Comparison of ENCODE assay signal across 8 mouse cellular contexts in the genomic region with DNA sequence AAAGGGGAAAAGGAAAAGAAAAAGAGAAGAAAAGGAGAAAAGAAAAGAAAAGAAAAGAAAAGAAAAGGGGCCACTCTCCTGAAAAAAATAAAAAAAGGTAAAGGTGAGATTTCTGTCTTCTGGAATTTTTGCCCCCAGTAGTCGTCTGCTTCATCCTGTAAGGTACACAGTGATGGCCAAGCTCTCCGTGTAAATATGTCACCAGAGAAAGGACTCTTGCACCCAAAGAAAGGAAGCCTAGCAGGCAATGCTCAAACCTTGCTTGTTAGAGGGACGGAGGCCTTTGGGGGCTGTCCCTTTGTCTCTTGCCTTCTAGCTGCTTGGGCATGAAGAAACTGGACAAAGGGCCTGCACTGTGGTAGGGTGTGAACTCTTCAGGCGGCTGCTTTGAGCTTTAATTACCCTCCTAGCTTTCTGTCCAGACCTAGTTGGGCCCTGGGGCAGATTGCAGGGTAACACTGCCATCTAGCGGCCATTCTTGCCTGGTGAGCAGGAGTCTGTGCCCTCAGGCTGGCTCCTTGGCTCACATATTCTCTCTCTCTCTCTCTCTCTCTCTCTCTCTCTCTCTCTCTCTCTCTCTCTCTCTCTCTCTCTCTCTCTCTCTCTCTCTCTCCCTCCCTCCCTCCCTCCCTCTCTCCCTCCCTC.
A peak's percentile ranks its signal among the peaks of the same experiment; 100 is the strongest.
DNase-seq lines count a peak whose midpoint lies in the region; ATAC-seq and TF ChIP-seq lines count a peak whose summit lies in the region.

No protein-coding gene starts in this region.

- H3K36me3 ChIP-seq in E14TG2a.4 (ENCODE audit: insufficient read depth, low read length): no peaks in the 10 kb centered on the region
- H3K36me3 ChIP-seq in forebrain, embryonic 14.5 days (ENCODE audit: control insufficient read depth, insufficient read depth, low read length): no peaks in the 10 kb centered on the region

- TF ChIP-seq CTCF in E14TG2a.4 (conservative IDR thresholded peaks at IDR 0.05; ENCODE audit: low read length): peak; percentile 35
- TF ChIP-seq CTCF in olfactory bulb, adult 2 months (IDR thresholded peaks at IDR 0.05; ENCODE audit: insufficient read depth, low read depth, low read length): peak; percentile 59

- peak; percentile 98 for ATAC-seq in forebrain, embryonic 14.5 days

- H3K4me2 ChIP-seq in forebrain, embryonic 14.5 days (ENCODE audit: low read length): peak overlapping the region; percentile 28; the same call in 1 of the 2 replicates

- H3K4me1 ChIP-seq in E14TG2a.4 (replicated peaks; ENCODE audit: low read depth, low read length): peaks cover 14% of the 10 kb centered on the region
- peaks cover 10% of the 10 kb centered on the region; the same call in 1 of the 2 replicates for H3K4me1 ChIP-seq in forebrain, embryonic 14.5 days (ENCODE audit: control insufficient read depth, insufficient read depth, low read length)
- H3K4me1 ChIP-seq in olfactory bulb, adult 2 months (ENCODE audit: control insufficient read depth, insufficient read depth, low read length): peaks cover 11% of the 10 kb centered on the region

- intact Hi-C loops in heart, postnatal 14 days (cut with DNase I): no loop called here

- WGBS in forebrain, embryonic 14.5 days: 2% methylated on average over 5 of the region's 5 CpGs
- WGBS in large intestine, adult 2 months: 9% methylated on average over 5 of the region's 5 CpGs
- 6% methylated on average over 5 of the region's 5 CpGs for WGBS in olfactory bulb, adult 2 months

- peak; percentile 46 for DNase-seq in c-Kit-positive CD71-positive TER-119-positive erythroid progenitor cells, embryonic 14.5 days (ENCODE audit: low spot score)
- peak; percentile 96 for DNase-seq in forebrain, embryonic 14.5 days (ENCODE audit: low spot score)
- DNase-seq in heart, postnatal 14 days: peak; percentile 80 to 89
- DNase-seq in large intestine, adult 2 months (ENCODE audit: low read depth, low spot score): peak; percentile 69
- DNase-seq in lung, adult 18-20 months: peak; percentile 58 to 69
- DNase-seq in thymus, adult 18-20 months: peak; percentile 4 to 15

- H3K27me3 ChIP-seq in E14TG2a.4 (ENCODE audit: insufficient read depth, low read length): no peaks in the 10 kb centered on the region
- H3K27me3 ChIP-seq in forebrain, embryonic 14.5 days (replicated peaks; ENCODE audit: control insufficient read depth, insufficient read depth, low read length): no peaks in the 10 kb centered on the region

- no peak for TF ChIP-seq POLR2A in olfactory bulb, adult 2 months (IDR thresholded peaks at IDR 0.05; ENCODE audit: insufficient read depth, low read depth, low read length)

- no peak overlapping the region; the same call in 1 of the 2 replicates for H3K27ac ChIP-seq in forebrain, embryonic 14.5 days (ENCODE audit: low read depth, low read length)
- H3K27ac ChIP-seq in olfactory bulb, adult 2 months (ENCODE audit: insufficient read depth, low read depth, low read length): no peak overlapping the region

- no peaks in the 10 kb centered on the region for H3K9me3 ChIP-seq in E14TG2a.4 (ENCODE audit: low read length)
- no peaks in the 10 kb centered on the region for H3K9me3 ChIP-seq in forebrain, embryonic 14.5 days (replicated peaks; ENCODE audit: control insufficient read depth, low read length)

- no peak overlapping the region for H3K9ac ChIP-seq in forebrain, embryonic 14.5 days (ENCODE audit: low read length)

- H3K4me3 ChIP-seq in E14TG2a.4 (replicated peaks; ENCODE audit: low read length): no peak overlapping the region
- no peak overlapping the region for H3K4me3 ChIP-seq in forebrain, embryonic 14.5 days (ENCODE audit: low read depth, low read length)
- H3K4me3 ChIP-seq in olfactory bulb, adult 2 months (ENCODE audit: insufficient read depth, low read depth, low read length): no peak overlapping the region

Comparison
In these comparisons a context has a peak if more than half of its experiments do, and no peak if none do; other contexts are left out.
1. DNase-seq: peak in every context shown above with its lines; median percentile 96 in forebrain, embryonic 14.5 days; 84 in heart, postnatal 14 days; 69 in large intestine, adult 2 months; 64 in lung, adult 18-20 months; 46 in c-Kit-positive CD71-positive TER-119-positive erythroid progenitor cells, embryonic 14.5 days; 10 in thymus, adult 18-20 months.